Mouse (Mus musculus): ENCODE results near the gene Gm28553. TPM values are rescaled to one million over a fixed set of nuclear protein-coding genes. Genes with fewer than 3 reads are reported as not detected.
"Not testable (repeated sequence)": the region's sequence is repeated elsewhere in the genome, so short reads cannot be mapped to it uniquely, and the experiment has no call there.

Gene Gm28553
- total RNA-seq (2017): not detected in 3 replicates

GRCm38 (mm10) chrY:48856197-48856596, at the start of gene Gm28553:
Gm28553 (plus strand) TSS chrY:48856497.
- not testable (repeated sequence) for ATAC-seq (replicated peaks; ENCODE audit: insufficient number of reproducible peaks, low FRiP score, low TSS enrichment, poor library complexity, severe bottlenecking)
